Mouse (Mus musculus): ENCODE results near the gene Camk2n1.
"Not testable (repeated sequence)": the region's sequence is repeated elsewhere in the genome, so short reads cannot be mapped to it uniquely, and the experiment has no call there.

Camk2n1 gene

DNA sequence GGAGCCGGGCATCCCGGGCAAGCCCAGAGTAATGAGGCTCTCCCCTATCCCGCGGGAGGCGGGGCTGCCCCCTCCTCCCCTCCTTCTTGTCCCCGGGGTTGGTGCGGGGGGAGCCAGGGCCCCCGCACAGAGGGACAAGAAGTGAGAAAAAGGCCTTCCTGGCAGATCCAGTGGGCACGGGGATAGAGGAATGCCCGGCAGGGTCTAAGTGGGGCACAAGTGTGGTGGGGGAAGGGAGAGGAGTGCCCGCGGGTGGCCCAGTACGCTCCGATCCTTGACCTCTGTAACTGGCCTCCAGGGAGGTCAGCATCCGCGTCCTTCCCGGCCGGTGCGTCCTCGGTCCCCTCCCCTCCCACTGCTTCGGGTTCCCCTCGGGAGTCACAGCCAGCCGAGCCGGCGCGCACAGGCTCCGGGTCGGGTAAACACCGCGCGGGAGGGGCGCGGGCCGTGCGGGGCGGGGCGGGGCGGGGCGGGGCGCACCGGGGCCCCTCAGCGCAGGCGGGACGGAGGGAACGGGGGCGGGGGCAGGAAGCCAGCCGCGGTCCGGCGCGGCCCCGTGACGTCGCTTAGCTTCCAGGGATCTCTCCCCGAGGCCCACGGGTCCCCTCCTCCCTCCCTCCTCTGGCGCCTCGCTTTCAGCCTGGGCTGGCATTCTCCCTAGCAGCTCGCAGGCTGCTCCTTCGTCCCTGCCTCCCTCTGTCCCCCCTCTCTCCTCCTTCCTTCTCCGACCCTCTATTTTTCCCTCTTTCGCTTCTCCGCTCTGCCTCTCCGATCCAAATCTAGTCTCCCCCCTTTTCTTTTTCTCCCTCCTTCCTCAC, at the start of gene Camk2n1:
TSS of gene Camk2n1 (plus strand) at position 562 of the 818 bp plus-strand sequence.
- CTCF ChIA-PET = no interaction called here

DNA sequence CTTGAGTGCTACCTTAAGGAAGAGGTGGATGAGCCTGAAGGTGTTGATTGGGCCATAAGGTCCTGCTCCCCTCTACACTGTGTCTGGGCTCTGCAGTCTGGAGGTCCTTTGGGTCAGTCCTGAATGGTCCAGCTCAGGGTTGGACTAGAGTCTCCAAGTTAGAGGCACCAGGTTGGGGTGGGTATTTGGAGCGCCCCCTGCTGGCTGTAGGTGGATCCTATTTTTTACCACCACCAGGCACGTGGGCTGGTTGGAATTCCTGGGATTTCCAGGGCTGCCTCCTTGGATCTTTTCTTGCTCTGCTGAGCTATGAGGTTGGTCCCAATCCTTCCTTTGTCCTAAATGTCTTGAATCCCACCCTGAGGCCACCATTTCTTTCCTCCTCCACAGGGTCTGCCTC, 49.3 kb upstream of the Camk2n1 start:
- CTCF ChIA-PET = interaction anchor here (0.6 to 0.8 kb wide), 2 partner anchors 298 to 639 kb away, joined by 3 read pairs; no protein-coding TSS in a partner anchor

DNA sequence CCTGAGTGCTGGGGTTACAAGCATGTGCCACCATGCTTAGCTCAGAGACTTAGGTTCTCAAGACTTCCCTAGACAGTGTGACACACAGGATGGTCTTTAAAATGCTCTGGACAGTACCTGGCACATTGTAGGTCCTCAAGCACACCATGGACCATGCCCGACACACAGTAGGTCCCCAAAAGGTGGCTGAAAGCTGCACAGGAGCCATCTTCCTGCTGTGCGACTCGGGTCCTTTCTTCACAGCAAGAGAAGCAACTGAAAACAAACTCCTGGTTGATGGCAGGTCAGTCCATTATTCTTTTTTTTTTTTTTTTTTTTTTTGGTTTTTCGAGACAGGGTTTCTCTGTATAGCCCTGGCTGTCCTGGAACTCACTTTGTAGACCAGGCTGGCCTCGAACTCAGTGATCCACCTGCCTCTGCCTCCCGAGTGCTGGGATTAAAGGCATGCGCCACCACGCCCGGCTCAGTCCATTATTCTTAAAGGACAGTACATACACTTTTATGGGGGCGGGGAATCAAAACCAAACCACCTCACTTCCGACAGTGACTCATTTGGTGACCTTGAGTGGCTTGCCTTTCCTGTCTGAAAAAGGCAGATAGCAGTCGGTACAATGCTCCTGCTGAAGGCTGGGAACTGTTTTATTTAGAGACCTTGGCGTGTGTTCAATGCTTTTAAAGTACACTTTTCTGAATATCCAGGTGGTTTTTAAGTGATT, 46.5 kb upstream of the Camk2n1 start:
- CTCF ChIA-PET = no interaction called here

DNA sequence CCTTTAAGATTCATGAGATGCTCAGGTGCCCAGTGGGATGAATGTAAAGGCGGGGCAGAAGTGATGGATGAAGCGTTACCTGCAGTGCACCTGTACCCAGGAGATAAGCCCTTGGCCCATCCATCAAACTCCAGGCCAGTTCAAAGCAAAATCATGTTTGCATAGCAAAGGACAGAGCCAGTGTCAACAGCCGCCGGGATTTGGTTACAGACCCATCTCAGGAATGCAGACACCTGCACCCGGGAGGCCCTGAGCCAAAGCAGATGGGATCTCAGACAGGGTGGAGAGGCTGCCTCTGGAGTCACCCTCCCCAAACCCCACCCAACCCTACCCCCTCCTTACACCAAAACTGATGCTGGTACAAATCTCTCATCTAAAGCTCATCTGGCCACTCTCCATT, 43.1 kb upstream of the Camk2n1 start:
- CTCF ChIA-PET = interaction anchor here (0.5 kb wide), 1 partner anchor 291 kb away, joined by 5 read pairs; no protein-coding TSS in a partner anchor

DNA sequence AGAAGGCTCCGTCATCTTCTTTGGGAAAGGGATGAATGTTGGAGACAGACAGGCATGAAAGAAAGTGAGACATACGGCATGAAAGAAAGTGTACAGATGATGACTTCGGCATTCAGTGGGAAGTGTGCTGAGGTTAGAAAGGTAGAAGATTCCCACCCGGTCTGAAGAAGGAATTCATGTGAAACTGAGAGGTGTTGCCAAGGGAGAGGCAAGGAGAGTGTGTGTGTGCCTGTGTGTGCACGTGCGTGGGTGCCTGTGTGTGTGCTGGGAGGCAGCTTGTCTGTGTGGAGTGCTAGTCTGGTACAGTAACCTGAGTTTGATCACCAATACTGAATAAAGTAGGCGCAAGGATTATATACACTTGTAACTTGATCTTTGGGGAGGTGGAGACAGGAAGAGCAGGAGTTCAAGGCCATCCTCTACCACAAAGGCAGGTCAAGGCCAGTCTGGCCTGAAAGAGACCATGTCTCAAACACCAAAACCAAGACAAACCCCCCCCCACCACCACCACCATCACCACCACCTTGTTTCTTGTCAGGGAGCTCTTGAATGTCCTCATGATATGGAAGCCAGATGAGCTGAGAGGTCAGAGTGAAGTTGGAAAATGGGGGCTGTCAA, 42.5 kb upstream of the Camk2n1 start:
- CTCF ChIA-PET = interaction anchor here (0.5 to 0.8 kb wide), 2 partner anchors 292 to 787 kb away, joined by 3 to 5 read pairs; no protein-coding TSS in a partner anchor

- CTCF ChIA-PET = no interaction called here
These were observed 39.4 kb upstream of the Camk2n1 start for GRCm38 (mm10) chr4:138414725-138415124.

DNA sequence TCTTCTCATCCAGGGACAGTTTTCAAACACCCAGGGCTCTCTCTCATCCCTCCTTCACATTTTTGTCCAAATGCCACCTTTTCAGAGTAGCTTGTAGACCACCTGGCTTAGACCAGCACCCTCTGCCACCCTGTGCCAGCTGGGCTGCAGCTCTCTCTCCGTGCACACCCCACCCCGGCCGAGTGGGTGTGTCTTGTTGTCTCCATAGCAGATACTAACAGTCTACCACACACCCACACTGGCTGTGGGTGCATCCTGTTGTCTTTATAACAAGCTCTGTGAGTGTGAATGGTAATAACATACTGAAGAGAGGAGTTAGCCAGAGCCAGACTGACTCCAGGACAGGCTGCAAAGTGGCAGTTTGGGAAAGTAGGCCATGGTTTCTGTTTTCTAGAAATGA, 38.1 kb upstream of the Camk2n1 start:
- CTCF ChIA-PET = no interaction called here

DNA sequence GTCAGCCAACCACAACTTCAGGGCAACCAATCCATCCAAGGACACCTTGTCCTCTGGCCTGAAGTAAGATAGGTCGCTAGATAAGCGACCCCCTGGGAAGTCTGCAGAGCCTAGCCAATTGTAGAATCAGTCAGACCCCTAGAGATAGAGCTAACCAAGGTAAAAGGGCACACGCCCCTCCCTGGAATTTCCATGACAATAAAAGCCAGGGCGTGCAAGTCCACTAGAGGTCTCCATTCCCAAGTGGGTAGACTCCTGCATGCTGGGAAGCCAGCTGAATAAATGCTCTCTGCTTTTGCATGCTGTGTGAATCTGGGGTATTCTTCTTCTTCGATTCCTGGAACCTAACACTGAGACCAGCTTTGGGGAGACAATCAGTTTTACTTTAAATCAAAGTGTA, 37.7 kb upstream of the Camk2n1 start:
- CTCF ChIA-PET = no interaction called here

DNA sequence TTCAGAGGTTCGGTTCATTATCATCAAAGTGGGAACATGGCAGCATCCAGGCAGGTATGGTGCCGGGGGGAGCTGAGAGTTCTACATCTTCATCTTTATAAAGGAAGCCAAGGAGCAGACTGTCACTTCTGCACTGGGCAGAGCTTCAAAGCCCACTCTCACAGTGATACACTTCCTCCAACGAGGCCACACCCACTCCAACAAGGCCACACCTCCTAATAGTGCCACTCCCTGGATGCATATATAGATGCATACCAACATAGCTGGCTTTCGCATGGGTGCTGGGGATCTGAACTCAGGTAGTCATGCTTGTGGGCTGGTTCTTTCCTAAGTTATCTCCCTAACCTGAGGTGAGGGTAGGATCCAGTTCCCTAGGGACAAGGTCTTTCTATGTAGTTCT, 36.2 kb upstream of the Camk2n1 start:
- CTCF ChIA-PET = no interaction called here

DNA sequence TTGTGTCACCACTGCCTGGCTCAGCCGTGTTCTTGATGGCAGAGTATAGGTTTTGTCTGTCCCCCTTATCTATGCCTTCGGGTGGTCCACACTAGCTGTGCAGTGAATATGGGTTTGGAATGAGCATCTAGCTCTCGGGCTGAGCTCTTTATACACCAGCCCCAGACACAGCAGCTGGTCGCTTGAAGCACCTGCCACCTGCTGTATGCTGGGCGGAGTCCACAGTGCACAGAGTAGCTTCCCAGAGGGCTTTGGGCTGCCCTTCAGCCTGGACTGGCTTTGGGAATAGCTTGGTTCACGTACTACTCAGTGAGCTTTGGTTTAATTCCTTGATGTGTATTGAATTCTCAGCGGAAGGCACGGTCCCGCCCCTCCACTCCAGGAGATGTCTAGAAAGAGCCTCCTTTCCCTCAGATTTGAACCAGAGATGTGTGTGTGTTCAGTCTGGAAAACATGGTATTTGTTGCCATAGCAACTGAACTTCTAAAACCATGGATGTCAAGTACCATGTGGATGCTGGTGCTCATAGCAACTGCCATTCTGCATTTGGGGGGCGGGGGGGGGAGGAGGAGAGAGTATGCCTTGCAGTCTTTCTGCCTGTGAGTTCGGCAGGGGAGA, 35.7 kb upstream of the Camk2n1 start:
- CTCF ChIA-PET = no interaction called here

DNA sequence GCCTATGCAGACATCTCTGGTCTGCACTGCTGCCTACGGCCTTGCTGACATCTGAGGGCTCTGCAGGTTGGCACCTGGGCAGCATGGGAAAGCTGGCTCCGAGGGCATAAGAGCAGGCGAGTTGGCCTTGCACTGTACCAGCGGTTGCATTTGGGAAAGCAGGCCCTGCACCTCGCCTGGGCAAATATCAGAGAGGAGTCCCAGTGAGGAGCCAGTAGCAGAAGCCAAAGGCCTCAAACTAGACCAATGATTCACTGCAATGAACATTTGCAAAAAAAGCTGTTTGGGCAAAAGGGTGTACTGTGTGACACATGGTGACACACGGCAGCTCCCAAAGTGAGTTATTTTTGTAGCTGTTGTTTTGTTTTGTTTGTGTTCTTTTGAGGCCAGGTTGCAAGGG, 29.1 kb upstream of the Camk2n1 start:
- CTCF ChIA-PET = no interaction called here

GRCm38 (mm10) chr4:138425604-138426003, 28.5 kb upstream of the Camk2n1 start:
- CTCF ChIA-PET = not testable (repeated sequence)

DNA sequence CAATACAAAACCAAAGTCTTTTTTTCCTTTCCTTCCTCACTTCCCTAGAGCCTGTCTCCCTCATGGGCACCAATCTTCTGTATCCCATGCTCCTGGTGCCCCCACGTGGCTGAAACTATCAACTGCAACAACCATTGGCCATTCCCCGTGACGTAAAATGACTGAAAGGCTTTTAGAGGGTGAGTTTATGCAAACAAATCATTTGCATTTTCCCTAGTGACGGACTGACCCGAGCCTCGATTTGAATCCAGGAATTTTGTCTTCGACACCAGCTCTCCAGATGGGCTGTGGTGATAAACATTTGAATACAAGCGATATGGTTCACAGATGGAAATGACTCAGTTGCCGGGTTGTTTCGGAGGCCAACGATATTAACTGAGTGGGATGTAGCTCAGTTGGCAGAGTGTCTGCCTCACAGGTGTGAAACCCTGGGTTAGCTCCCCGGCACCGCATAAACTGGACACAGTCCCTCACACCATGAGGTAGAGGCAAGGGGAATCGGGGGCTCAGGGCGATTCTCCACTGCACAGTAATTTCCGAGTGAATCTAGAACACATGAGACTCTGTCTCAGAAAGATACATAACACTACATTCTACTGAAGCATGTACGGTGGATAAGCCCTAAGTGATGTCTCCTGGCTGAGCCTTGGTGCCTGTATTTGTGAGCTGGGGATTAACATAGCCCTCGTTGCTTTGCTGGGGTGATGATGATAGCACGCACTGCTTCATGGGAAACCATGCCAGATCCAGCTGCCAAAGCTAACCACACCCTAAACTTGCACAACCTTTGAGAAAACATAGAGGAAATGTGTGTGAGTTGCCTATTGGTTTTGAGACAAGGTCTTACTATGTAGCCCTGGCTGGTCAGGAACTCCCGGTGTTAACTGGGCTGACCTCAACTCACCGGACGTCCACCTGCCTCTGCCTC, 27.1 kb upstream of the Camk2n1 start:
- CTCF ChIA-PET = no interaction called here

DNA sequence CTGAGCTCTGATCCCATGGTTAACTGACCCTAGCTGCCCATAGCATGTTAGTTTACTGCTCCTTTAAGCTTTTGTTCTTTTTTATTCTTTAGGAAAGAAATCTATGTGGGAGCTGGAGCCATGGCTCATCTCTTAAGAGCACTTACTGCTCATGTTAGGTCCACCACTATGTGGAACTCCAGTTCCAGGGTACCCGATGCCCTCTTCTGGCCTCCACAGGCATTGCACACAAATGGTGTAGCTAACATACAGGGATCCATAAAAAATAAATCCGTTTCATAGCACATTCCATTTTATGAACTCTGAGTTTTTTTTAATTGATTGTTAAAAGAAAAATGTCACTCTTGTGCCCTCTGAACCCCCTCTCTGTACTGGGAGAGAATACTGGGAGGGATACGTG, 24.3 kb upstream of the Camk2n1 start:
- CTCF ChIA-PET = no interaction called here

GRCm38 (mm10) chr4:138431340-138431739, 22.8 kb upstream of the Camk2n1 start:
- CTCF ChIA-PET = no interaction called here

DNA sequence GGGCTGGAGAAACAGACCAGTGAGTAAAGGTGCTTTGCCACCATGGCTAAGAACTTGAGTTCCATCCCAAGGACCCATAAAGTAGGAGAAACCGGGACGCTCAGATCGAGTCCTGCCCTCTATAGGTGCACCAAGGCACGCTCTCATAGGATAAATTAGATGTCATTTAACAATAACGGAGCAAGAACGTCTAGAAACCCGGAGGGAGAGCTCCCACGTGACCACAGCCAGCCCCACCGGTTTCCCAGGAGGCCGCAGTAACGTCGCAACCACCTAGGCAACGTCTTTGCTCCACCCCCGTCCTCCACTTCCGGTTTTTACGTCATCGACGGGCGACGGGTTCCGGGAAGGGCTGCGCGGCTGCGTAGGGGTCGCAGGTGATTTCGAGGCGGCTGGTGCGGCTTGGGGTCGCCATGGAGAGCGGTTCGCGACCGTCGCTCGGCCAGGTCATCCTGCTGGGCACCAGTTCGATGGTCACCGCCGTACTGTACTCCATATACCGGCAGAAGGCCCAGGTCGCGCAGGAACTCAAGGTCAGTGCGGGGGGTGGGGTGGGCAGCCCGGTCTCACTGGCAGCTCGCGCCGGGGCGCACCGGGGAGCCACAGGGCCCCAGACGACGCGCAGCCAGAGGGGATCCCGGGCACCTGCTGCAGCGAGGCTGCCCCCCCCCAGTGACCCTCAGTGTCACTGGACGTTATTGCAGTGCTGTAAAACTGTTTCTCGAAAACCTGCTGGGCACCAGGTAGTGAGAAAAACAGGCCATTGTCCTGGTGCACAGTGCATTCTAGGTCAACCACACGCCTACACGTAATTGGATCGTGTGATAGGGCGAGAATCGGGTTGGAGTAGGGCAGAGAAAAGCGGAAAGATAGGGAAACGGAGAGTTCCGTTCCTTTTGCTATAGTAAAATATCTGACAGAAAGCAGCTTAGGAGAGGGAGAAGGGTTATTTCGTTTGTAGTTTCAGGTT, 19.5 kb upstream of the Camk2n1 start, which contains the start of gene Mul1:
TSS of gene Mul1 (plus strand) at position 325 of the 970 bp plus-strand sequence.
- CTCF ChIA-PET = interaction anchor here (1.0 to 1.2 kb wide), 2 partner anchors 12 to 17 kb away, joined by 3 to 4 read pairs; no protein-coding TSS in a partner anchor

DNA sequence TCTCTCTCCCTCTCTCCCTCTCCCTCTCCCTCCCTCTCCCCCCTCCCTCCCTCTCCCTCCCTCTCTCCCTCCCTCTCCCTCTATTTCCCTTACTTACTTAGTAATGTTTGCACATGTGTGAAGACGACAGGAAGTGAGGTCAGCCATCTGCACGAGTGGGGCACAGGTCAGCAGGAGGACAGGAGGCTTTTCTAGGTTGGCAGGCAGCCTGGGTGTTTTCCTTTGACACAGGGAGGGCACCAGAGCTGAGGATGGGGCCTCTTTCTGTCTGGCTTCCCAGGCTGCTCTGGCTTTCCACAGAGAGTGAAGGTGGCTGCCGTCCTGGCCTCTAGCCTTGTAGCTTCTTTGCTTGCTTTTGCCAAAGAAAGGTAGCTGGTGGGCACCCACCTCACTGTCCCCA, 14.1 kb upstream of the Camk2n1 start:
- CTCF ChIA-PET = no interaction called here

DNA sequence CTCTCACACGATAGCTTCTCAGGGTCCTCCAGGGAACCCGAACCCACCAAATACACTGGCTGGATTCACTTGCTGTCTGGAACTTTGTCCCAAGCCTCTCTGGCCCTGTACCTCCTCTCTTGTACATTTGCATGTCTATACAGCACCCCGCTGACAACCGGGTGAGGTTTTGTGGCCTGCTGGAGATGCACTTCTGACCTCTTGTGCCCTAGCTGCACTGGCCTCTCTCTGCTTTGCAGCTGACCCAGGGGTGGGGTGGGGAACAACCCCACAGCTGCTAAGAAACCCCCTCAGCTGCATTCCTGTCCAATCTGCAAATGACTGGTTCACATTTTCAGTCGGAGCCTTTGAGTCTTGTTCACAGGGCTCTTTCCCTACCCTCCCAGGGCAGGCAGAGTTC, 9.2 kb upstream of the Camk2n1 start:
- CTCF ChIA-PET = no interaction called here

DNA sequence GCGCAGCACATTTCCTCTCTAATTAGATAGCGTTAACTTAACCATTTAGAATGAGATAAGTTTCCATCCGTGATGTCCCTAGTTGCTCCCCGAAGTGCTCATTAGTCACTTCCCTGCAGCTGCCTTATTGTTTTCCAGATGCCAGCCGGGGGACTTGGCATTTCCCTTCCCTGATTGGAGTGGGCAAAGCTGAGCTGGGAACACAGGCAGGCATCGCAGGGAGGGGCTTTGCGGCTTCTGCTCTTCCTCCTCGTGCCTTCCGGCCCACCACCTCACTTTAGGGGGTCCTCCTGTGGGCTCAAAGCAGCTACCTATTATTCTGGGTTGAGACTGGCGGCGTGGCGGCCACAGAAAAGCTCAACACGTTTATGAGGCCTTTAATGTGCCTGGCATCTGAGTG, 7.1 kb upstream of the Camk2n1 start:
- CTCF ChIA-PET = interaction anchor here (0.7 to 3.0 kb wide), 7 partner anchors 10 to 497 kb away, joined by 3 to 24 read pairs (median 6); no protein-coding TSS in a partner anchor

GRCm38 (mm10) chr4:138447387-138447786, 6.7 kb upstream of the Camk2n1 start:
- CTCF ChIA-PET = interaction anchor here (0.7 to 3.0 kb wide), 6 partner anchors 9 to 253 kb away, joined by 3 to 24 read pairs (median 6); no protein-coding TSS in a partner anchor

Measured in spleen, embryonic (tissue).